Mouse (Mus musculus) stomach, postnatal 0 days (tissue): ENCODE results near the gene Tmprss6.

ENCODE experiments used
- CTCF ChIP-seq: IDR thresholded peaks from 2 replicates; pipeline ENCODE4 v1.5.1; 2016; ENCODE audit warnings: antibody characterized with exemption, low read depth, mild to moderate bottlenecking, moderate library complexity
- EP300 ChIP-seq: optimal IDR thresholded peaks from 2 replicates; pipeline ENCODE3; 2016; ENCODE audit warnings: antibody characterized with exemption

- no peak for TF ChIP-seq CTCF
- no peak for TF ChIP-seq EP300
Measured at GRCm38 (mm10) chr15:78513019-78513418, 44.6 kb upstream of the Tmprss6 start.
